Mouse (Mus musculus): Measurements from ENCODE around the gene Rnf5.

DNA sequence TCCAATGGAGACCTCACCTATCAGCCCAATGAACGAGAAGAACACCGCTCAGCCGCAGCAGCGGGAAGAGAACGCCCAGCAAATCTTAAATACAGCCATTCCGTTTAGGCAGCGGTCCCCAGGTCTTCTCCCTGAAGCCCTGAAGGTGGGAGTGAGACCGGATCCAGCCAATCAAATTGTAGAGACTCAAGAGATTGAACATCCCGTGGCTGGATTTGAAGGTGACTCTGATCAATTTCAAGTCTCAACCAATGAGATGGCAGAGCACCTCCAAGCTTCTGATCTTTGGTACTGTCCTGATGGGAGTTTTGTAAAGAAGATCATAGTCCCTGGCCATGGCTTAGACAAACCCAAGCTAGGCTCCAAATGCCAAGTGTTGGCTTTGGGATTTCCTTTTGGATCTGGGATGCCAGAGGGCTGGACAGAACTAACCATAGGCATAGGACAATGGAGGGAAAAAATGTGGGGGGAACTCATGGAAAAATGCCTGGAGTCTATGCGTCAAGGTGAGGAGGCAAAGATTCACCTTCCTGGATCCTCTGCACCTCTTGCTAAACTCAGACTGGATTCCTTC is 41.9 kb upstream of the Rnf5 start:
- TF ChIP-seq CTCF (IDR thresholded peaks at IDR 0.05; ENCODE audit: extremely low read depth, insufficient read depth, low read length) (no peak), POLR2A (IDR thresholded peaks at IDR 0.05; ENCODE audit: extremely low read depth, insufficient read depth, low read length) (no peak)
